In the genomic region with DNA sequence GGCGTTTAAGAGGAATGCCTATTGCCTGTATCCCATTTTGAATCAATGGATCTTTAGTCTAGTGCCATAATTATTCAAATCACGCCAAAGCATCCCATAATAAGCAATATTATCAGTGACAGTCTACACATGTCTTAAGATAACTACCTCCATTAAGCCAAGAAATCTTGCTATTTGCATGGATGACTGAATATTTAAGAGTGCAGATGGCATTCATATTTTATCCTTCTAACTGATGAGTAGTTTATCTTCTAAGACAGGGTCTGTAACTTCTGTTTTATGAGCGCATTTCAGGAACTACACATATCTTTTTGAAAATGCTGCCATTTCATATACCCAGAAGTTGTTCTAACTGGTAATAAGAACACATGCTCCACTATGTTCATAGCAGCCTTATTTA, we compare ENCODE assay signal across 16 mouse cellular contexts.
"Had no signal": no experiment of that assay in that cellular context is flagged by ENCODE, and none has a peak within 500 bp of the region (broad histone marks: within the 10 kb centered on the region; RNA-seq: fewer than 3 reads in every experiment).

No protein-coding gene starts in this region.

- H3K36me3 ChIP-seq: stomach, embryonic 15.5 days had no signal

- H3K27ac ChIP-seq: neural tube, embryonic 13.5 days; neural tube, embryonic 15.5 days; stomach, embryonic 15.5 days; stomach, postnatal 0 days had no signal

- DNase-seq: retina, postnatal 1 day; right cerebral cortex, adult 18-20 months; right cerebral cortex, postnatal 14 days; right cerebral cortex, postnatal 25 days; right cerebral cortex, postnatal 4 days; spleen, adult 18-20 months; thymus, adult 18-20 months; thymus, adult 2 months; thymus, postnatal 14 days; thymus, postnatal 25 days; thymus, postnatal 36 days; thymus, postnatal 4 days had no signal

- H3K4me3 ChIP-seq: neural tube, embryonic 13.5 days; neural tube, embryonic 15.5 days; stomach, embryonic 15.5 days had no signal

- H3K27me3 ChIP-seq: neural tube, embryonic 13.5 days; neural tube, embryonic 15.5 days; stomach, embryonic 15.5 days had no signal

- H3K9ac ChIP-seq: neural tube, embryonic 13.5 days; neural tube, embryonic 15.5 days; stomach, embryonic 15.5 days had no signal

- H3K4me1 ChIP-seq: neural tube, embryonic 13.5 days; neural tube, embryonic 15.5 days; stomach, embryonic 15.5 days had no signal

- H3K9me3 ChIP-seq: stomach, embryonic 15.5 days had no signal
